Mouse (Mus musculus): ENCODE results near the gene Mlf2. TPM values are rescaled to one million over a fixed set of nuclear protein-coding genes. Genes with fewer than 3 reads are reported as not detected.

Gene Mlf2
- polyA plus RNA-seq, 1 experiment from 2014 or later = 587 TPM

DNA sequence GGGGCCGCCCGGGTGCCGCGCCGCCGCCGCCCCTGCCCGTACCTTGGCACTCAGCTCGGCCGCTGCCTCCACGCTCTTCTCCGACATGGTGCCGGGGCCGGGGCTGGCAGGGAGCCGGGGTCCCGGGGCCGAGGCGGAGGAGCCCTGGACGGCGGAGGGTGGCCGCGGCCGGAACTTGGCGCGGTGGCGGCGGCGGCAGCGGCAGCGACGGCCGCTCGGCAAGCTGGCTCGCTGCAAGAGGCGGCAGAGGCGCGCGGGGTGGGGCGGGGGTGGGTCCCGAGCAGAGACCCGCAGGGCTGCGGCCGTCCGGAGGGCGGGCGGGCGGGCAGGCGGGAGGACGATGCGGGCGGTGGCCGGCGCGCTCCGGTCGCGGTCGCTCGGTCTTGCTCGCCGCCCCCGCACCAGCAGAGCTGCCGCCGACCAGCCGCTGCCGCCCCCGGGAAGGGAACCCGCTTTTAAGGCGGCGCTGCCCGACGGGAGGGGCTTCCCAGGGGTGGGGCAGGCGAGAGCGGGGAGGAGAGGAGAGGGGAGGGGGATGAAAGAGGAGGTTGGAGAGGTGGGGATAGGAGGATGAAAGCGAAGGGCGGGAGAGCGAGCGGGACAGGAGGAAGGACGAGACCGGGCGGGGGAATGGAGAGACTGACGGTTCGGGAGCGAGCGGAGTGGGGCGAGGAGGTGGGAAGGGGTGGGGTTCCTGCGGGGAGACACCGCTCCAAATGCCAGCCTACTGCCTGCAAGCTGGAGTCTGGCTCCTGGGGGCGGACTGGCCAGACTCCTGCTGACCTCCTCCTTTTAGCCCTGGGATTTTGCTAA is 13.5 kb upstream of the Mlf2 start:
- WGBS = under 1% methylated on average over 63 of the region's 89 CpGs
- Histone ChIP-seq H3K4me3 (ENCODE audit: low read length) (peak overlapping the region; percentile 92), H3K4me2 (ENCODE audit: low read length) (peak overlapping the region; percentile 97), H3K27ac (ENCODE audit: low read depth, low read length) (peak overlapping the region; percentile 100), H3K36me3 (ENCODE audit: control insufficient read depth, insufficient read depth, low read length) (peaks cover 18% of the 10 kb centered on the region), H3K9me3 (ENCODE audit: control insufficient read depth, low read length) (no peaks in the 10 kb centered on the region), H3K27me3 (replicated peaks; ENCODE audit: control insufficient read depth, insufficient read depth, low read length) (no peaks in the 10 kb centered on the region), H3K4me1 (ENCODE audit: control insufficient read depth, insufficient read depth, low read depth, low read length) (peaks cover 38% of the 10 kb centered on the region), H3K9ac (ENCODE audit: low read depth, low read length) (peak overlapping the region; percentile 100)
- peak; percentile 75 for ATAC-seq

DNA sequence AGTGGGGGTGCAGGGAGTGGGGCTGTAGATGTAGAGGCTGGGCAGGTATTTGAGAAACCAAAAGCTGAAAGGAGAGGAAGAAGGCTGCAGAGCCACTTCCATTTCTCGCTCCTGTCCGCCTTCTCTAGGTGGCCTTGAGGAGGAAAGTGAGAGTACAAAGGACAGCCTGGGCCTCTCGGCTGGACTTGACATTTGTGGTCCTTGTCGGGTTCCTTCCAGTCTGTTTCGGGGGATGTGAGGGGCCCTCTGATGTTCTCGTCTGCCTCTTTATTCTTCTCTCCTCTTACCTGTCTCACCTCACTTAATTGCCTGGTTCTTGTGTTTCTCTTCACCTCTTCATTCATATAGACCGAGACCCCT is 12.9 kb upstream of the Mlf2 start:
- Histone ChIP-seq H3K27me3 (replicated peaks; ENCODE audit: control insufficient read depth, insufficient read depth, low read length) (no peaks in the 10 kb centered on the region), H3K4me3 (ENCODE audit: low read length) (peak overlapping the region; percentile 92), H3K27ac (ENCODE audit: low read depth, low read length) (peak overlapping the region; percentile 100), H3K4me2 (ENCODE audit: low read length) (peak overlapping the region; percentile 97), H3K9ac (ENCODE audit: low read depth, low read length) (peak overlapping the region; percentile 74), H3K9me3 (ENCODE audit: control insufficient read depth, low read length) (no peaks in the 10 kb centered on the region), H3K4me1 (ENCODE audit: control insufficient read depth, insufficient read depth, low read depth, low read length) (peaks cover 38% of the 10 kb centered on the region), H3K36me3 (ENCODE audit: control insufficient read depth, insufficient read depth, low read length) (peaks cover 12% of the 10 kb centered on the region)
- WGBS = 9% methylated on average over 7 of the region's 7 CpGs
- ATAC-seq = no peak

DNA sequence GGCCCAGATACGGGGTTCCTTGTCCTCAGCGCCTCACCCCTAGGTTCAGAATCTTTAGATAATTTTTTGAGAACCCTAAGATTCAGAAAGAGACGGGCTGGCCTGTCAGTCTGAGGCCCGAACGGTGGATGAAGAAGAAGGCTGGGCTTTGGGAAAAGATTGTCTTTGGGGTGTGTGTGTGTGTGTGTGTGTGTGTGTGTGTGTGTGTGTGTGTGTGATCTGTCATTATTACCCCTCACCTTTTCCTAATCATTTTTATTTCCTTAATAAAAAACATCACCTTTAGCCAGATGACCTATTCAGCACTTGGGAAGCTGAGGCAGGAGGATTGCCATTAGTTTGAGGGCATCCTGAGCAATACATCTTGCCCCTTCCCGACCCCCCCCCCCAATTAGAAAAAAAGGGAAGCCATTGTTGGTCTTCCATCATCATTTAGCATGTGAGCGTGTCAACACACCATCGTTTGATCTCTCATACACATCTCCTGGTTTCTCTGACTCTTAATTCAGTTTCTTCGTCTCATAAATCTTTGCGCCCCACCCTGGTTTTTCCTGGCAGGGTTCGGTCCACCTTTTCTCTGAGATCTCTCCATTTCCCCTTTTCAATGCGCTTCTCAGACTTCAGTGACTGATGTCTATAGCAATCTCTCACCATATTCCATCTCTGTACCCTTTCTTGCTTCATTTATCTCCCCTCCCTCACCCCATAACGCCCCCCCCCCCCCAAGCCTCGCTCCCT is 12.1 kb upstream of the Mlf2 start:
- peaks cover 38% of the 10 kb centered on the region for H3K4me1 ChIP-seq (ENCODE audit: control insufficient read depth, insufficient read depth, low read depth, low read length)
- WGBS = 14% methylated on average over 13 of the region's 14 CpGs

DNA sequence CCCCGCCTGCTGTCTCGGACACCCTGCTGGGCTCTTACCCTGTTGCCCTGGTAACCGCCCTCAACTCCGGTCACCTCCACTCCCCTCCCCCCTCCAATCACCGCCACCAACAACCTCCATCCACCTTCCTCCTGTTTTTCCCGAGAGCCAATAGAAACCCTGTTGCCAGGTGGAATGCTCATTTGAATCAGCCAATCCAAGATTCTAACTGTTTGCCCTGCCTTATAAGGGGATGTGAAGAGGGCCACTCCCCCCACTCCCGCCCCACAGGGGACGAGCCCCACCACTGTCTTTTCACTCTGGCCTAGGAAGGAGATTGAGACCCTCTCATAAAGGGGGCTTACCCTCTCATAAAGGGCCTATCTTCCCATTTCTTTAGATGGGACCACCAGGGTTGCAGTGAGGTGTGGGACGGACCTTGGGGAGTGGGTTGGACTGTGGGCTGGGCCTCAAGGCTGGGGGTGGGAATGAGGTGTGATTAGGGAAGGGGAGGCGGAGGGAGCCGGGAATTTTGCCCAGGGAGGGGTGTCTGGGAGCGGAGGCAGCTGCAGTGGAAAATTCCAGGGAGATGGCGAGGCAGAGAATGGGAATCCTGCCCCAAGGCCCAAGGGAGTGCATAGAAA is 11.4 kb upstream of the Mlf2 start, which contains the start of gene Ptms:
Gene Ptms, minus strand, starts transcription at position 409 of the 623 bp plus-strand sequence.
- Histone ChIP-seq H3K4me2 (ENCODE audit: low read length) (peak within 1 kb of the TSS; percentile 97), H3K4me3 (ENCODE audit: low read length) (peak within 1 kb of the TSS; percentile 38), H3K9me3 (ENCODE audit: control insufficient read depth, low read length) (no peaks in the 10 kb centered on the region), H3K4me1 (ENCODE audit: control insufficient read depth, insufficient read depth, low read depth, low read length) (peaks cover 31% of the 10 kb centered on the region), H3K27me3 (replicated peaks; ENCODE audit: control insufficient read depth, insufficient read depth, low read length) (no peaks in the 10 kb centered on the region), H3K36me3 (ENCODE audit: control insufficient read depth, insufficient read depth, low read length) (no peaks in the 10 kb centered on the region), H3K27ac (ENCODE audit: low read depth, low read length) (peak within 1 kb of the TSS; percentile 100), H3K9ac (ENCODE audit: low read depth, low read length) (peak within 1 kb of the TSS; percentile 58)
- peak; percentile 90 for ATAC-seq
- WGBS = 3% methylated on average over 13 of the region's 13 CpGs

More for the DNA sequence above, 12.1 kb upstream of the Mlf2 start:
- H3K9me3 ChIP-seq (ENCODE audit: control insufficient read depth, low read length) = no peaks in the 10 kb centered on the region
- H3K4me3 ChIP-seq (ENCODE audit: low read length) = peak overlapping the region; percentile 92
- no peak for ATAC-seq
- peak overlapping the region; percentile 97 for H3K4me2 ChIP-seq (ENCODE audit: low read length)
- H3K9ac ChIP-seq (ENCODE audit: low read depth, low read length) = peak overlapping the region; percentile 33
- H3K36me3 ChIP-seq (ENCODE audit: control insufficient read depth, insufficient read depth, low read length) = peaks cover 4% of the 10 kb centered on the region; the same call in 1 of the 2 replicates
- H3K27ac ChIP-seq (ENCODE audit: low read depth, low read length) = peak overlapping the region; percentile 100
- H3K27me3 ChIP-seq (replicated peaks; ENCODE audit: control insufficient read depth, insufficient read depth, low read length) = no peaks in the 10 kb centered on the region

DNA sequence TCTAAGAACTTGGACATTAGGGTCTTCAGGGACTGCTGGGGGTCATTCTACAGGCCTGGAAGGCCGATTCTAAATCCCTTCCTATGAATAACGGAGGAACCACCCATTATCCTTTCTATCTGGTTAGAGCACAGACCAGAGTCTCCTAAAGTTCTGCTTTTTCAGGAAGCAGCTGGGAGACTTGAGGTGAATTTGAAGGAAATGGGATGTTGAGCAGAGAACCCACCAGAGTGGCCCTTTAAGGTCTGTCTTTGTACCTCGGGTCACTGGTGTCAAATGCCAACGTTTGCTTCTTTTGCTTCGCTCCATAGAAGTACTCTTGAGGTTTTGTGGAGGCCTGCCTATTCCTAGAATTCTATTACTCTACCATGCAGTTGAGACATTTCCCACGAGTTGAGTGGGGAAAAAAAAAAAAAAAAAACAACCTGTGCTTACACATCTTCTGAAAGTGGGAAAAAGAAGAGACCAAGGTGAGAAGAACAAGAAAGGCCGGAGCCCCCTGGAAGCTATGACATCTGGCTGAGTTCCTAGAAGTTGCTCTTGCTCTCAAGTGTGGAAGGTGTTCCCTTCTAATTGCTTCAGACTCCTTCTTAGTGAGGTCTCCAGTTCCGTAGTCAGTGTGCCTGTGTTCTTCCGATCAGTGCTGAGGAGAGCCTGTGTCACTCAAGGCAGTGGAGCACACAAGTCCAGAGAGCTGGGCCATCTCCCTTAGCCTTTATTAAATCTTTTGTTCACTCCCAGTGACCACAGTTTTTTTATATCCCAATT is 10.7 kb upstream of the Mlf2 start:
- Histone ChIP-seq H3K4me1 (ENCODE audit: control insufficient read depth, insufficient read depth, low read depth, low read length) (peaks cover 24% of the 10 kb centered on the region), H3K9ac (ENCODE audit: low read depth, low read length) (peak overlapping the region; percentile 58), H3K27me3 (replicated peaks; ENCODE audit: control insufficient read depth, insufficient read depth, low read length) (no peaks in the 10 kb centered on the region), H3K9me3 (ENCODE audit: control insufficient read depth, low read length) (no peaks in the 10 kb centered on the region), H3K4me3 (ENCODE audit: low read length) (peak overlapping the region; percentile 38), H3K27ac (ENCODE audit: low read depth, low read length) (peak overlapping the region; percentile 100), H3K4me2 (ENCODE audit: low read length) (peak overlapping the region; percentile 97), H3K36me3 (ENCODE audit: control insufficient read depth, insufficient read depth, low read length) (no peaks in the 10 kb centered on the region)
- ATAC-seq = no peak
- 23% methylated on average over 9 of the region's 9 CpGs for WGBS

DNA sequence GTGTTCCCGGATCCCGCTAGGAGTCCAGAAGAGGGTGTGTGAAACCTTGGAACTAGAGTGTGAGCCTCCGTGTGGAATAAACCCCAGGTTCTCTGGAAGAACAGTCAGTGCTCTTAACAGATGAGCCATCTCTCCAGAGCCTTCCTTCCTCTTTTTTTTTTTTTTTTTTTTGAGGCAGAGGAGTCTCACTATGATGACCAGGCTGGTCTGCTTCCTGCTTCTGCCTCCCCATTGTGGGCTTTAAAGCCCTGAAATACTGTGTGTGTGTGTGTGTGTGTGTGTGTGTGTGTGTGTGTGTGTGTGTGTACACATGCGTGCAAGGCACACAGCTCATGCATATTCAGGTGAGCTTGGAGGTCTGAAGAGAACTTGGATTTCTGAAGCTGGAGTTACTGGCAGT is 9.6 kb upstream of the Mlf2 start:
- no peaks in the 10 kb centered on the region for H3K27me3 ChIP-seq (replicated peaks; ENCODE audit: control insufficient read depth, insufficient read depth, low read length)
- H3K4me3 ChIP-seq (ENCODE audit: low read length) = no peak overlapping the region
- ATAC-seq = no peak
- no peak overlapping the region for H3K4me2 ChIP-seq (ENCODE audit: low read length)
- peaks cover 18% of the 10 kb centered on the region for H3K4me1 ChIP-seq (ENCODE audit: control insufficient read depth, insufficient read depth, low read depth, low read length)
- H3K9me3 ChIP-seq (ENCODE audit: control insufficient read depth, low read length) = no peaks in the 10 kb centered on the region
- H3K27ac ChIP-seq (ENCODE audit: low read depth, low read length) = peak overlapping the region; percentile 100; the same call in 1 of the 2 replicates
- no peak overlapping the region for H3K9ac ChIP-seq (ENCODE audit: low read depth, low read length)
- 64% methylated on average over 4 of the region's 4 CpGs for WGBS
- no peaks in the 10 kb centered on the region for H3K36me3 ChIP-seq (ENCODE audit: control insufficient read depth, insufficient read depth, low read length)

DNA sequence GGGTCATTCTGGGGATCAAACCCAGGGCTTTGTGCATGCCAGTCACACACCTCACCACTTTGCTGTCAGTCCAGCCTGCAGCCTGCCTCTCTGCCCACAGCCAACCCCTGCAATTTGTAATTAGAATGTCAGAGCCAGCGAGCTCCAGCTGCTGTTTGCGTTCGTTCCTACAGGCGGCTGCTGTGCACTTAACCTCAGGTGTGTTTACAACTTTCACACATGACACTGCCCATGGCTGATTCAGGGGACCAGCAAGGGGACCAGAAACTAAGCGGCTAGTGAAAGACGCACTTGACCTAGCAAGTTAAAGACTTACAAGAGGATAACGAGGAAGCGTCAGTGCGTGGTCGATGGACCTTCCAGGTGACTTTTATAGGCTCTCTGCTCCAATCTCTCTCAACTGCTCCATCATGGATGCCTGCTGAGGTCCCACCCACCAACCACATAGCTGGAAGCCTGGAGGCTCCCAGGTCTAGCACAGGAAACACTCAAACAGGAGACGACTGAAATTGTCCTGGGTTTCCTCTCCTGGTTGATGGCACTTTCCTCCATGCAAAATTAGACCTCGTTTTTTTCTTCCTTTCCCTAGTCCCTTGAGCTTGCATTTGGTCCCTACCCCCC is 5.9 kb upstream of the Mlf2 start:
- H3K36me3 ChIP-seq (ENCODE audit: control insufficient read depth, insufficient read depth, low read length) = no peaks in the 10 kb centered on the region
- ATAC-seq = no peak
- no peaks in the 10 kb centered on the region for H3K9me3 ChIP-seq (ENCODE audit: control insufficient read depth, low read length)
- no peak overlapping the region for H3K9ac ChIP-seq (ENCODE audit: low read depth, low read length)
- no peak overlapping the region for H3K27ac ChIP-seq (ENCODE audit: low read depth, low read length)
- H3K4me3 ChIP-seq (ENCODE audit: low read length) = no peak overlapping the region
- WGBS = 41% methylated on average over 12 of the region's 12 CpGs
- H3K4me2 ChIP-seq (ENCODE audit: low read length) = no peak overlapping the region
- peaks cover 7% of the 10 kb centered on the region for H3K4me1 ChIP-seq (ENCODE audit: control insufficient read depth, insufficient read depth, low read depth, low read length)
- H3K27me3 ChIP-seq (replicated peaks; ENCODE audit: control insufficient read depth, insufficient read depth, low read length) = no peaks in the 10 kb centered on the region

DNA sequence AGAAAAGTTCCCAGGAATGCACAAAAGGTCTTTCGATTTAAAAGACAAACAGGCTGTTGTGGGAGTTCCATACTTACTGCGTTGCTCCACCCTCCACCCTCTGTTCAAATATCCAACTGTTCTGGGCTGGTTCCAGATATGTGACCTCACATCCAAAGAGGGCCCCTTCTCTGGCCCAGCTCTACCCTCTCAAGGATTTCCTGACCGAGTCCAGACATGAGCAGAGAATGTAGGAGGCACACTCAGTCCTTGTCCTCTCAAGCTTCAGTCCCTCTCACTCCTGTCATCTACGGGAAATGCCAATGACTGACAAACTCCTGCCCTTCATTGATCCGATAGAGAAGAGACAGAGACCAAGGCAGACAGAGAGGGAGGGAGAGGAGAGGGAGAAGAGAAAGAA is 5.2 kb upstream of the Mlf2 start:
- H3K27ac ChIP-seq (ENCODE audit: low read depth, low read length) = no peak overlapping the region
- H3K36me3 ChIP-seq (ENCODE audit: control insufficient read depth, insufficient read depth, low read length) = no peaks in the 10 kb centered on the region
- H3K4me2 ChIP-seq (ENCODE audit: low read length) = no peak overlapping the region
- 48% methylated on average over 5 of the region's 5 CpGs for WGBS
- peaks cover 5% of the 10 kb centered on the region for H3K4me1 ChIP-seq (ENCODE audit: control insufficient read depth, insufficient read depth, low read depth, low read length)
- no peak for ATAC-seq
- no peak overlapping the region for H3K4me3 ChIP-seq (ENCODE audit: low read length)
- no peaks in the 10 kb centered on the region for H3K9me3 ChIP-seq (ENCODE audit: control insufficient read depth, low read length)
- no peak overlapping the region for H3K9ac ChIP-seq (ENCODE audit: low read depth, low read length)
- no peaks in the 10 kb centered on the region for H3K27me3 ChIP-seq (replicated peaks; ENCODE audit: control insufficient read depth, insufficient read depth, low read length)
